Mouse (Mus musculus) frontal cortex, postnatal 14 days (tissue): Measurements from ENCODE around the gene Etnk2.
"Not testable (repeated sequence)": the region's sequence is repeated elsewhere in the genome, so short reads cannot be mapped to it uniquely, and the experiment has no call there.

Source experiments
- DNase-seq, 2 experiments: peaks; one replicate each; pipeline ENCODE4 v3.0.0; 2022; ENCODE audit warnings: low spot score in 2 of 2

Etnk2 gene

GRCm38 (mm10) chr1:133363276-133364021 is at the start of gene Etnk2:
Gene Etnk2, plus strand, starts transcription at chr1:133363572.
- peak; percentile 56 to 58 for DNase-seq

GRCm38 (mm10) chr1:133314364-133314763 is 49.0 kb upstream of the Etnk2 start:
- DNase-seq: peak in 1 of 2 experiments; percentile 40

- no peak for DNase-seq
Observed at GRCm38 (mm10) chr1:133315775-133316174, 47.6 kb upstream of the Etnk2 start.

- DNase-seq: no peak
Observed at GRCm38 (mm10) chr1:133316577-133316976, 46.8 kb upstream of the Etnk2 start.

GRCm38 (mm10) chr1:133317149-133317548 is 46.2 kb upstream of the Etnk2 start:
- no peak for DNase-seq

- no peak for DNase-seq
Observed at GRCm38 (mm10) chr1:133321267-133321925, 42.0 kb upstream of the Etnk2 start, which contains the start of gene Kiss1. Gene Kiss1, plus strand, starts transcription at chr1:133321875.

- DNase-seq: no peak
Observed at GRCm38 (mm10) chr1:133323333-133323732, 40.0 kb upstream of the Etnk2 start.

GRCm38 (mm10) chr1:133325951-133326350 is 37.4 kb upstream of the Etnk2 start:
- no peak for DNase-seq

- DNase-seq: no peak
Observed at GRCm38 (mm10) chr1:133327094-133327493, 36.3 kb upstream of the Etnk2 start.

- DNase-seq: no peak
Observed at GRCm38 (mm10) chr1:133328299-133328795, 35.0 kb upstream of the Etnk2 start.

GRCm38 (mm10) chr1:133328896-133329637 is 34.3 kb upstream of the Etnk2 start:
- DNase-seq: no peak

- DNase-seq: no peak
Observed at GRCm38 (mm10) chr1:133329638-133329964, 33.8 kb upstream of the Etnk2 start.

GRCm38 (mm10) chr1:133331142-133331541 is 32.2 kb upstream of the Etnk2 start:
- DNase-seq: no peak

- DNase-seq: no peak
Observed at GRCm38 (mm10) chr1:133332656-133333430, 30.5 kb upstream of the Etnk2 start.

GRCm38 (mm10) chr1:133333937-133334336 is 29.4 kb upstream of the Etnk2 start:
- DNase-seq: no peak

- not testable (repeated sequence) for DNase-seq
Observed at GRCm38 (mm10) chr1:133340403-133340802, 23.0 kb upstream of the Etnk2 start.

GRCm38 (mm10) chr1:133344357-133344756 is 19.0 kb upstream of the Etnk2 start:
- no peak for DNase-seq

GRCm38 (mm10) chr1:133346531-133346930 is 16.8 kb upstream of the Etnk2 start:
- DNase-seq: no peak

GRCm38 (mm10) chr1:133347226-133347625 is 16.1 kb upstream of the Etnk2 start:
- DNase-seq: no peak

GRCm38 (mm10) chr1:133347693-133348520 is 15.5 kb upstream of the Etnk2 start:
- DNase-seq: no peak

- no peak for DNase-seq
Observed at GRCm38 (mm10) chr1:133350210-133350609, 13.2 kb upstream of the Etnk2 start, which contains the start of gene Ren1. Gene Ren1, plus strand, starts transcription at chr1:133350510.
